Mouse (Mus musculus): ENCODE measurements at regions not wholly inside any gene's neighbourhood (a gene's known extent, or its start where the extent isn't known, plus 50 kb on each side); places are given as distances from the start of the nearest gene placed in this dataset.

DNA sequence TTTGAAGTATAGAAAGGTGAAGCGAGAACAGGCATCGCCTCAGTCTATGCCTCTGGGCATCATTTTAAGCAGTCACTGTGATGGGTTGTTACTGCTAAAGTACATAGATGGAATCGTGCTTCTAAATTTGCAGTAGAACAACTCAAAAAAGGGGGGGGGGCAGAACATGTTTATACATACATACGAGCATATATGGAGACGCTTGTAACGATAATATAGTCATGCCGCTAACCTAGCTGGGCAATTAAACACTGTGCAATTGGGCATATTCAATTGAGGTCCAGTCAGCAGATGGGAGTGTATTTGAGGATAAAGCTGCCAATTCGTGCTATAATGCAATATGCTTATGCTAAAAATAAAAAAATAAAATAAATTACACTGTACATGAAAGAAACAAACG lies 282.6 kb upstream of the Gm11146 start:
- no peak overlapping the region for H3K4me3 ChIP-seq (ENCODE audit: insufficient read depth, low read depth, low read length)
- 87% methylated on average over 9 of the region's 9 CpGs for WGBS
- H3K4me1 ChIP-seq (ENCODE audit: control insufficient read depth, insufficient read depth, low read length) = no peaks in the 10 kb centered on the region
- no peak overlapping the region for H3K27ac ChIP-seq (replicated peaks; ENCODE audit: insufficient read depth, low read depth, low read length)
- H3K27me3 ChIP-seq (ENCODE audit: control insufficient read depth, insufficient read depth, low read length) = no peaks in the 10 kb centered on the region
- H3K36me3 ChIP-seq (ENCODE audit: control insufficient read depth, insufficient read depth, low read length) = no peaks in the 10 kb centered on the region
- no peaks in the 10 kb centered on the region for H3K79me2 ChIP-seq (ENCODE audit: control insufficient read depth, insufficient read depth, low read length)
- H3K9ac ChIP-seq (ENCODE audit: low read depth, low read length) = no peak overlapping the region
- TF ChIP-seq CTCF (IDR thresholded peaks at IDR 0.05; ENCODE audit: low read depth, low read length) (no peak), POLR2A (IDR thresholded peaks at IDR 0.05; ENCODE audit: extremely low read depth, insufficient read depth, low read length) (no peak)
- DNase-seq (ENCODE audit: extremely low read depth, low read depth, low spot score) = no peak

DNA sequence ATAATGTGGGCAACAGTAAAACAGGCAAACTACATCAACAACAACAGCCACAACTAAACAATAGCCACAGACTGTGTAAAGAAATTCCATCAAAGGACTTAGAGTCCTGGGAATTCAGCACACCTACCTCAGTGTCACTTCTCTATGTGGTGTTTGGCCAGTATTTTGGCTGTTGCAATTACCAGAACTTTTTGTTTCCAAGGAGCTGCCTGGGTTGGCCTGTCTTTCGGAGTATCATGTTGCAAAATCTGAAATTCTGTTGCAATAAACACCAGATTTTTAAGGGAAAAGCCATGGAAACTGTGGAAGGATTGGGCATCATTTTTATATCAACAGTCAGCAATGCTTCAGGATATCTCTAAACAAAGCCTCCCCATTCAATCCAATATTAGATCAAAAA lies 275.1 kb upstream of the Gm11146 start:
- Histone ChIP-seq H3K27ac (replicated peaks; ENCODE audit: insufficient read depth, low read depth, low read length) (no peak overlapping the region), H3K36me3 (ENCODE audit: control insufficient read depth, insufficient read depth, low read length) (no peaks in the 10 kb centered on the region), H3K79me2 (ENCODE audit: control insufficient read depth, insufficient read depth, low read length) (no peaks in the 10 kb centered on the region), H3K9ac (ENCODE audit: low read depth, low read length) (no peak overlapping the region), H3K4me1 (ENCODE audit: control insufficient read depth, insufficient read depth, low read length) (no peaks in the 10 kb centered on the region), H3K27me3 (ENCODE audit: control insufficient read depth, insufficient read depth, low read length) (no peaks in the 10 kb centered on the region), H3K4me3 (ENCODE audit: insufficient read depth, low read depth, low read length) (no peak overlapping the region)
- TF ChIP-seq CTCF (IDR thresholded peaks at IDR 0.05; ENCODE audit: low read depth, low read length) (no peak), POLR2A (IDR thresholded peaks at IDR 0.05; ENCODE audit: extremely low read depth, insufficient read depth, low read length) (no peak)
- DNase-seq (ENCODE audit: extremely low read depth, low read depth, low spot score) = no peak
- WGBS = 75% methylated on average over 1 of the region's 1 CpGs

GRCm38 (mm10) chr16:77863246-77863645 lies 261.4 kb upstream of the Gm11146 start:
- H3K4me3 ChIP-seq (ENCODE audit: insufficient read depth, low read depth, low read length) = no peak overlapping the region
- no peak overlapping the region for H3K9ac ChIP-seq (ENCODE audit: low read depth, low read length)
- DNase-seq (ENCODE audit: extremely low read depth, low read depth, low spot score) = no peak
- H3K4me1 ChIP-seq (ENCODE audit: control insufficient read depth, insufficient read depth, low read length) = no peaks in the 10 kb centered on the region
- no peaks in the 10 kb centered on the region for H3K36me3 ChIP-seq (ENCODE audit: control insufficient read depth, insufficient read depth, low read length)
- no peak for TF ChIP-seq POLR2A (IDR thresholded peaks at IDR 0.05; ENCODE audit: extremely low read depth, insufficient read depth, low read length)
- TF ChIP-seq CTCF (IDR thresholded peaks at IDR 0.05; ENCODE audit: low read depth, low read length) = no peak
- H3K27me3 ChIP-seq (ENCODE audit: control insufficient read depth, insufficient read depth, low read length) = no peaks in the 10 kb centered on the region
- no peak overlapping the region for H3K27ac ChIP-seq (replicated peaks; ENCODE audit: insufficient read depth, low read depth, low read length)
- 82% methylated on average over 5 of the region's 5 CpGs for WGBS
- no peaks in the 10 kb centered on the region for H3K79me2 ChIP-seq (ENCODE audit: control insufficient read depth, insufficient read depth, low read length)

GRCm38 (mm10) chr16:77852066-77852781 lies 250.3 kb upstream of the Gm11146 start:
- Histone ChIP-seq H3K4me1 (ENCODE audit: control insufficient read depth, insufficient read depth, low read length) (no peaks in the 10 kb centered on the region), H3K36me3 (ENCODE audit: control insufficient read depth, insufficient read depth, low read length) (no peaks in the 10 kb centered on the region), H3K79me2 (ENCODE audit: control insufficient read depth, insufficient read depth, low read length) (no peaks in the 10 kb centered on the region), H3K27ac (replicated peaks; ENCODE audit: insufficient read depth, low read depth, low read length) (no peak overlapping the region), H3K4me3 (ENCODE audit: insufficient read depth, low read depth, low read length) (no peak overlapping the region), H3K27me3 (ENCODE audit: control insufficient read depth, insufficient read depth, low read length) (no peaks in the 10 kb centered on the region), H3K9ac (ENCODE audit: low read depth, low read length) (no peak overlapping the region)
- no peak for DNase-seq (ENCODE audit: extremely low read depth, low read depth, low spot score)
- no peak for TF ChIP-seq CTCF (IDR thresholded peaks at IDR 0.05; ENCODE audit: low read depth, low read length)
- TF ChIP-seq POLR2A (IDR thresholded peaks at IDR 0.05; ENCODE audit: extremely low read depth, insufficient read depth, low read length) = no peak
- 82% methylated on average over 6 of the region's 6 CpGs for WGBS

DNA sequence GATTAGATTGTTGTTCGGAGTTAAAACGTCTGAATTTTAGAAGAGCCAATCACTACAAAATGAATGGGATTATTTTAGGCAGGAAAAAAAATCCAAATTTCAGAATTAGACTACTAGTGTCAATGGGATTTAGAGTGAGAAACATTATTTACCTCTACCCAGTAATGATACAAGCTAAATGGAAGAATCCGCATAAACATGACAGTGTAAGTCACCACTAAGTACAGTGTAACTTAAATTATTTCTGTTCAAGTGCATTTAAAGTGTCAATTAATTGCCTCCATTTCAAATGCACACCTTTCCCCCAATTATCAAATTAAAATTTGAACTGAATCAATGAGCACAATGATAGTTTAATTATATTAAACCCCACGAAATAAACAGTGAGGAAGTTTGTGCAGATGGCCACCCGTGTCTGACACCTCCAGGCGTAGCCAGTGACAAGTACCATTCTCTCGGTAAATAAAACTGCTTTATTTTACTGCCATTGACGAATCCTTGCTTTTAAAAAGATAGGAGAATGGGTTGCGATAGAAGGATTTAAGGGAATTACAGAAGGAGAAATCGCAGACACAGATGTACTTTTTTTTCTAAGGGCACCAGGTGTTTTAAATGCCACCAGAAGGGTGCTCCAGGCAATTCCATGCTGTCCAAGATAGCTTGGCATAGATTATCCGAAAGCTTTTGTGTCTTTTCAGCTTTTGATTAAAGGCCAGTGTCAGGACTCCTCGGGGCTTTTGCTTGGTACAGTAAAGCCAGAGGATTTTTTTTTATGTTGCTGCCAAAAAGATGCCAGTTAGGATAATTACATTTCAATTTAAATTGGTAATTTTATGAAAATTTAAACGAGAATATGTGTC lies 249.5 kb upstream of the Gm11146 start:
- no peaks in the 10 kb centered on the region for H3K27me3 ChIP-seq (ENCODE audit: control insufficient read depth, insufficient read depth, low read length)
- no peaks in the 10 kb centered on the region for H3K36me3 ChIP-seq (ENCODE audit: control insufficient read depth, insufficient read depth, low read length)
- no peak overlapping the region for H3K4me3 ChIP-seq (ENCODE audit: insufficient read depth, low read depth, low read length)
- no peak overlapping the region for H3K27ac ChIP-seq (replicated peaks; ENCODE audit: insufficient read depth, low read depth, low read length)
- no peaks in the 10 kb centered on the region for H3K4me1 ChIP-seq (ENCODE audit: control insufficient read depth, insufficient read depth, low read length)
- H3K79me2 ChIP-seq (ENCODE audit: control insufficient read depth, insufficient read depth, low read length) = no peaks in the 10 kb centered on the region
- no peak for TF ChIP-seq CTCF (IDR thresholded peaks at IDR 0.05; ENCODE audit: low read depth, low read length)
- TF ChIP-seq POLR2A (IDR thresholded peaks at IDR 0.05; ENCODE audit: extremely low read depth, insufficient read depth, low read length) = no peak
- WGBS = 81% methylated on average over 13 of the region's 13 CpGs
- H3K9ac ChIP-seq (ENCODE audit: low read depth, low read length) = no peak overlapping the region
- no peak for DNase-seq (ENCODE audit: extremely low read depth, low read depth, low spot score)

DNA sequence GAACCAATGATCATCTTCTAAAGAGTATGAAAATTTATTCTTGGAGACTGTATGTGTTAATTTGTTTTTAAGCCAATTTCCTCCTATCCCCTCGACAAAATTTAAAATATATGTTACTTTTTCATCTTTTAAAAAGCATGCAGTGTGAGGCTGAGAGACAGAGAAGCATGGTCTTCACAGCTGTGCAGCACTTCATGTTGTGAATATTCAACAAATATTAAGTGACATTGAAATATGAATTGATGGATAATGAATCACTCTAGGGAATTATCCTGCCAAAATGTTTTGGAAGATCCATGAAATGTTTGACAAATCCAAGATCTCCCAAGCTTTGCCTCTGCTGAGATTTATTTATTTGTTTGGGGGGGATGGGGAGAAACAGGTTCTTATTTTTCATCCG lies 233.9 kb upstream of the Gm11146 start:
- no peaks in the 10 kb centered on the region for H3K36me3 ChIP-seq (ENCODE audit: control insufficient read depth, insufficient read depth, low read length)
- WGBS = 82% methylated on average over 2 of the region's 2 CpGs

More for the DNA sequence above, 233.9 kb upstream of the Gm11146 start:
- Histone ChIP-seq H3K79me2 (ENCODE audit: control insufficient read depth, insufficient read depth, low read length) (no peaks in the 10 kb centered on the region), H3K27me3 (ENCODE audit: control insufficient read depth, insufficient read depth, low read length) (no peaks in the 10 kb centered on the region), H3K4me3 (ENCODE audit: insufficient read depth, low read depth, low read length) (no peak overlapping the region), H3K9ac (ENCODE audit: low read depth, low read length) (no peak overlapping the region), H3K27ac (replicated peaks; ENCODE audit: insufficient read depth, low read depth, low read length) (no peak overlapping the region), H3K4me1 (ENCODE audit: control insufficient read depth, insufficient read depth, low read length) (no peaks in the 10 kb centered on the region)
- no peak for TF ChIP-seq POLR2A (IDR thresholded peaks at IDR 0.05; ENCODE audit: extremely low read depth, insufficient read depth, low read length)
- no peak for TF ChIP-seq CTCF (IDR thresholded peaks at IDR 0.05; ENCODE audit: low read depth, low read length)
- DNase-seq (ENCODE audit: extremely low read depth, low read depth, low spot score) = no peak
